Mouse (Mus musculus): Measurements from ENCODE around the gene Slc7a5.

DNA sequence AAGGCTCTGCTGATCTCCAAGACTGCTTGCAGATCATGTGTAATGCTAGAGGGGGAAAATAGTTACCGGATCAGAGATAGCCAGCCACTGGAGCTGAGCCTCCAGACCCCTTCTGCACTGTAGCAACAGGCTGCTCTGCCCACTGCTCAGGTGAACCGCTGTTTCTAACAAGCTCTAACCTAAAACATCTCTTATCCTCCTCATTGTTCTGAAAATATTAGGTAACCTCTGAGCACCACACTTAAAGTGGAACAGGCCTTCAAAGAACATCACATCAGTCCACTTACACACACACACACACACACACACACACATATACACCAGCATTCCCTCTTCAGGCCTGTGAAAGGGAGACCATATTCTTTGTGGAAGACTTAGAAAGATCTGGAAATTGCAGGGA lies 75.4 kb downstream of the Slc7a5 start:
- TF ChIP-seq SIN3A (IDR thresholded peaks at IDR 0.05; ENCODE audit: low read length): no peak
- TF ChIP-seq ZC3H11A (IDR thresholded peaks at IDR 0.05; ENCODE audit: low read depth, low read length): no peak
- TF ChIP-seq POLR2A (IDR thresholded peaks at IDR 0.05; ENCODE audit: low read depth, low read length): no peak
- no peak for TF ChIP-seq USF2 (conservative IDR thresholded peaks at IDR 0.05; ENCODE audit: low read depth, low read length)
- no peak for TF ChIP-seq EP300 (IDR thresholded peaks at IDR 0.05; ENCODE audit: low read length)
- TF ChIP-seq MEF2A (IDR thresholded peaks at IDR 0.05; ENCODE audit: borderline replicate concordance, low read depth, low read length): no peak
- no peak for TF ChIP-seq HCFC1 (IDR thresholded peaks at IDR 0.05; ENCODE audit: low read depth, low read length)
- no peak for TF ChIP-seq CTCF (conservative IDR thresholded peaks at IDR 0.05 in 1 of 2, IDR thresholded peaks at IDR 0.05 in 1 of 2; ENCODE audit: low read depth in 2 of 2, low read length in 2 of 2)
- TF ChIP-seq IRF4 (IDR thresholded peaks at IDR 0.05; ENCODE audit: low read depth, low read length): no peak
- TF ChIP-seq MYC (IDR thresholded peaks at IDR 0.05; ENCODE audit: low read depth, low read length): no peak
- no peak for TF ChIP-seq MAX (IDR thresholded peaks at IDR 0.05; ENCODE audit: low read length)

All from CH12.LX (cell line).